Mouse (Mus musculus) adrenal gland, adult (tissue): ENCODE measurements around the gene Ube2u.
A peak's percentile ranks its signal among the peaks of the same experiment; 100 is the strongest.

Source experiments
- DNase-seq, 2 experiments: peaks; one replicate each; pipeline ENCODE4 v3.0.0; 2022 to 2023; ENCODE audit warnings: low spot score in 1 of 2; ENCODE audit not compliant: inconsistent age in 2 of 2

The Ube2u gene

DNA sequence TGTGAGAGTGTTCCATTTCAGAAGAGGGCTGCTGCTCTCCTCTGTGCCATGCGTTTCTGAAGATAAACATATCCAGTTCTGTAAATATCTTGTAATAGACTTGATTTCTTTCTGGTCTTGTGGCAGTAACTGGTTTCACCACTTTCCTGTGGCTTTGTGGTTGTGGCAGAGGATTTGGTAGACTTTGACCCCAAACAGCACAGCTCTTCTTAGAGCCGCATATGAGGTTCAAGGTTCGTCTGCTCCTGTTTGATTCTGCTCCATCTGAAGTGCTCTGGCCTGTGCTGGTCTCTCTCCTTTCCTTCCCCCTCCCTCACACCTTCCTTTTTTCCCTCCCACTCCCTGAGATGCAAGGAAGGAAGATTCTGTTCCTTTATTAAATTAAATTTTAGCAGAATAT lies 60.8 kb downstream of the Ube2u start:
- DNase-seq, result no peak

DNA sequence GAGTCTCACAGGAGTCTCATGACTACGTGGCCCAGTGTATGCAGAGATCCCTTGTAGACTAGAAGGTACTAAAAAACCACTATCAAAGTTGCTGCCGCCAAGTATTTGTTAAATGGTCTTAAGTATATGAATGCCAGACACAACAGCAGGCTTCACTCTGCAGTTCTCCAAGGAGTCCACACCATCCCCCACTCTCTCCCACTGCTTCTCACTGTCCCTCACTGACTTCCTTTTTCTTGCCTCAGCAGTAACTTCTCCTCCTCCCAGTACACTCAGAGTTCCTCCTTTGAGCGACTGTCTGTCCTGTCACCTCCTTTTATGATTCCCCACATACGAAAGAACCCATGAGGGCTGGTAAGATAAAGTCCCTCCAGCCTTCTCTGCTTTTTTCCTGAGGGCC lies 69.3 kb downstream of the Ube2u start:
- no peak for DNase-seq

DNA sequence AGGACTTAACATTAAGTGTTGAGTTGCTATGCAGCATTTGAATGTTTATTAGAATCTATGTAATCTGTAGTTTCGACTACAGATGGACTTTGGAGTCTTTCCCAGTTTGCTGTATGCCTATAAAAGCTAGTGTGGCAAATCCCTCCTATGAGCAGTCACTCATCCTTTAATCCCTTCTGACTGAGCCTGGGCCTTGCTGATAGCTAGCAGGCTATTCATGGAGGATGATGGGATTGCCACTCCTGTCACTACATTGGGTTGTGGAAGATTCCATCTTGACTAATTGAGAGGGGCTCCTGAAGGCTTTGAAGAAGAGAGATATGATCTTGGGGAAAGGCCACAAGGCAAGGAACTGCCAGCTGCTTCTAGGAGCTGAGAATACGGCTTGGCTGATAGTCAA lies 74.6 kb downstream of the Ube2u start:
- no peak for DNase-seq

DNA sequence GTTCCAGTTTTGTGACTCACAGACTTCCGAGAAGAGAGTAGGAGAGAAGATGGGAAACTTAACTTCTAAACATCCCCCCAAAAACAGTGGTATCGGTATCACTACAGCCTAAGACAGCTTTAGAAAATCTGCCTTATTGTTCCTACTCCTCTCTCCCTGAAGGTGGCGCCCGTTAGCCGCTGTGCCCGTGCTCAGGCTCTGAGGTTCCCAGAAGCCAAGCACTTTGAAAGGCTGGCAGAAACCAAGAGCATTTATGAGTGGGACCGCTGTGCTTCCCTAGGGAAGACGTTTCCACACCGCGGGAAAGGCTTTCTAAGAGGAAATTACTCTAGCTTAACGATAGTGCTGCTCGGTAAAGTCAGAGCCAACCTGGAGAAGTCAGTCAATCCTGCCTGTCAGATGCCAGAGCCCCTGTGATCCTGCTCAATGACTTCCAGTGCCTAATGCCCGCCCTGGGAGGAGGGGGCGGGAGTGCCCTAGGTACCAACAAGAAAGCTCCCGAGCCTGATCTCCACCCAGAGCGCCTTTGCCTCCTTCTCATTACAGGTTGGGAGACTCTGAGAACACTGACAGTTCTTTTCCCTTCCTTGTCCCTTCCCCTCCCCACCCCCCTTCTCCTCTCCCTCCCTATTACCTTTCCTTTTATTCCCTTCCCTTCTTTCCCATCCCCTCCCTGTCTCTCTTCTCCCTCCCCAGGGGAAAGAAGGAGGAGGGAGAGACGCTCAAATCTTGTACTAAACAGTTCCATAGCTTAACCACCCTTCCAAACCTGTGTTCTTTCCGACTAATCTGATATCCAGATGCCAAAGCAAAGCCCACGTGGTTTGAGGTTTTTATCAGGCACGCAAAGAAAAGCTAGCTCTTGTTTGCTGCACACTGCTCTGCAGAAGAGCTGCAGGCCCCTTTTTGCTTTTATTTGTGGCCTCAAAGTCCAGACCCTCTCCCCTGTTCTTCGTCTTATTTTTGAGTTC lies 109.9 kb downstream of the Ube2u start:
- peak; percentile 59 to 89 for DNase-seq

DNA sequence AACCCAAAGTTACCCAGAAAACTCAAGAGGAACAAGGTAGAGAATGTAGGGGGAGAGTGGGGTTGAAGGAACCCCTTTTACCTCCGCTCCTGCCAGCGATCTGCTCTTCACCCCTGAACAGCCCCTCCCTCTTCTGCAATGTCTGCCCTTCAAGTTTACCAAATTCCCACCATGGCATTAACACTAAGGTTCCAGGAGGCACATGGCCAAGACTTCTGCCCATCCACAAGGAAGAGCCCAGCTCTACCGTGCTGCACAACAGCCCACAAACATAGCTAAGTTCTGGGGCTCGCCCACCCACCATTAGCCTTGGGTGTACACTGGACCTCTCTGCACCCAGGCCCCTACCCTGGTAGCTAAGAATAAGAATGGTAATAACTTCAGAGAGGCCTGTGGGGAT lies 117.1 kb downstream of the Ube2u start:
- no peak for DNase-seq

DNA sequence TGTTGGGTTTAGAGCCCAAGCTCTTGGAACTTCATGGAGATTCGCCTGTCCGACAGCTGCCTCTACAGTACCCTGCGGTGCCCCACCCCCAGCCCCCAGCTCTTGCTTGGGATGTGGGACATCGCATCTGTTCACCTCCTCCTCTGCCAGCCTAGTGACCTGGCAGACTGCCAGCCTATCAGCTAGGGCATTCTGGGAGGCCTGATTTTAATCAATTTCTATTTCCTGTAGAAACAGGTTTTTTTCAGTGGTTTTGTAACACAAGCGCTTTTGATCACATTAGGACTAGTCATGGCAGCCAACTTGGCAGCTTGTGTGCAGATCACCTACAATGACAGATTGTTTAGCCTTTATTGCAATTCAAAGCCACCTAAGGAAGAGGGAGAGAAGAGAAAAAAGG lies 118.0 kb downstream of the Ube2u start:
- no peak for DNase-seq

DNA sequence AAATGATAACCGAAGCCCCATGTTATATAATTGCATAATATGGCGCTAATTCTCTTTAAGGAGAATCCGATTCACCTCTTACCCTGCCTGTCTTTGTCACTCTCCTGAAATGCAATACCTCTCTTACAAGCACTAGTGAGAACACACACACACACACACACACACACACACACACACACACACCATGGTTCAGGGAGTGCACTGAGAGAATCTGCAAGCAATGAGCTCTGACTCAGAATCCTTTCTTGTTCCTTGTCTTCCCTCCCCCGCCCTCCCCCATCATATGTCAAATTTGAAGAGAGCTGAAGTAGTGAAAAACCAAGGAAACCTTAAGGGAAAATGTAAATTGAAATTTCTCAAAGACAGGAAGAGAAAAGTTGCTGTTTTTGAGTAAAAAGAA lies 118.4 kb downstream of the Ube2u start:
- DNase-seq, result no peak
